In genomic region chrX:73785666-73786065, GRCm38 (mm10) we compare ENCODE assay signal across 8 mouse cellular contexts. TPM values are rescaled to one million over a fixed set of nuclear protein-coding genes. Genes with fewer than 3 reads are reported as not detected.
DNase-seq lines count a peak whose midpoint lies in the region; ATAC-seq lines count a peak whose summit lies in the region.

No protein-coding gene starts in this region.

- no peaks in the 10 kb centered on the region for H3K27me3 ChIP-seq in heart, embryonic 11.5 days (ENCODE audit: control insufficient read depth, insufficient read depth, low read length)
- H3K27me3 ChIP-seq in embryonic facial prominence, embryonic 12.5 days: 0 out of 2 replicates have a peak, but pooled peaks cover 5% of the 10 kb centered on the region
- H3K27me3 ChIP-seq in intestine, embryonic 15.5 days (replicated peaks): no peaks in the 10 kb centered on the region
- no peaks in the 10 kb centered on the region for H3K27me3 ChIP-seq in midbrain, embryonic 13.5 days

- peak overlapping the region; percentile 65 for H3K4me3 ChIP-seq in heart, embryonic 11.5 days (ENCODE audit: low read depth, low read length)
- peak overlapping the region; percentile 55 for H3K4me3 ChIP-seq in embryonic facial prominence, embryonic 12.5 days
- peak overlapping the region; percentile 58 for H3K4me3 ChIP-seq in intestine, embryonic 15.5 days (replicated peaks)
- H3K4me3 ChIP-seq in midbrain, embryonic 13.5 days (replicated peaks): peak overlapping the region; percentile 58

- ATAC-seq in heart, embryonic 11.5 days (replicated peaks; ENCODE audit: insufficient number of reproducible peaks, low FRiP score, low TSS enrichment): no peak
- no peak for ATAC-seq in embryonic facial prominence, embryonic 12.5 days (ENCODE audit: insufficient number of reproducible peaks, insufficient read depth, low FRiP score, low TSS enrichment)
- no peak for ATAC-seq in intestine, embryonic 15.5 days
- no peak for ATAC-seq in midbrain, embryonic 13.5 days

- H3K9ac ChIP-seq in heart, embryonic 11.5 days (ENCODE audit: low read depth, low read length): peak overlapping the region; percentile 74
- H3K9ac ChIP-seq in embryonic facial prominence, embryonic 12.5 days: 0 out of 2 replicates have a peak overlapping the region, but pooled peaks have one; percentile 68
- peak overlapping the region; percentile 53 for H3K9ac ChIP-seq in intestine, embryonic 15.5 days
- H3K9ac ChIP-seq in midbrain, embryonic 13.5 days (replicated peaks): peak overlapping the region; percentile 69

- H3K4me2 ChIP-seq in heart, embryonic 11.5 days: peak overlapping the region; percentile 68
- H3K4me2 ChIP-seq in embryonic facial prominence, embryonic 12.5 days (replicated peaks): peak overlapping the region; percentile 49
- peak overlapping the region; percentile 56 for H3K4me2 ChIP-seq in intestine, embryonic 15.5 days (replicated peaks)
- H3K4me2 ChIP-seq in midbrain, embryonic 13.5 days (replicated peaks): peak overlapping the region; percentile 62

- no peak for DNase-seq in heart, adult 8-10 months (ENCODE audit: low spot score)
- no peak for DNase-seq in thymus, postnatal 14 days
- DNase-seq in right cerebral cortex, postnatal 14 days: no peak
- DNase-seq in layer of hippocampus, postnatal 14 days (ENCODE audit: low spot score in 2 of 2): no peak

- no peaks in the 10 kb centered on the region for H3K9me3 ChIP-seq in heart, embryonic 11.5 days (replicated peaks; ENCODE audit: control insufficient read depth, low read length)
- H3K9me3 ChIP-seq in embryonic facial prominence, embryonic 12.5 days: no peaks in the 10 kb centered on the region
- no peaks in the 10 kb centered on the region for H3K9me3 ChIP-seq in intestine, embryonic 15.5 days
- H3K9me3 ChIP-seq in midbrain, embryonic 13.5 days: no peaks in the 10 kb centered on the region

- peaks cover 6% of the 10 kb centered on the region for H3K36me3 ChIP-seq in heart, embryonic 11.5 days (ENCODE audit: control insufficient read depth, insufficient read depth, low read length)
- peaks cover 5% of the 10 kb centered on the region; the same call in 1 of the 2 replicates for H3K36me3 ChIP-seq in embryonic facial prominence, embryonic 12.5 days
- no peaks in the 10 kb centered on the region; the same call in 1 of the 2 replicates for H3K36me3 ChIP-seq in intestine, embryonic 15.5 days
- H3K36me3 ChIP-seq in midbrain, embryonic 13.5 days: peaks cover 19% of the 10 kb centered on the region

- H3K4me1 ChIP-seq in heart, embryonic 11.5 days (ENCODE audit: control insufficient read depth, insufficient read depth, low read length): 0 out of 2 replicates have a peak, but pooled peaks cover 2% of the 10 kb centered on the region
- H3K4me1 ChIP-seq in embryonic facial prominence, embryonic 12.5 days: no peaks in the 10 kb centered on the region
- H3K4me1 ChIP-seq in intestine, embryonic 15.5 days (replicated peaks): no peaks in the 10 kb centered on the region
- peaks cover 29% of the 10 kb centered on the region for H3K4me1 ChIP-seq in midbrain, embryonic 13.5 days (replicated peaks)

- peak overlapping the region; percentile 91 for H3K27ac ChIP-seq in heart, embryonic 11.5 days (ENCODE audit: low read depth, low read length)
- H3K27ac ChIP-seq in embryonic facial prominence, embryonic 12.5 days: peak overlapping the region; percentile 89; the same call in 1 of the 2 replicates
- peak overlapping the region; percentile 93; the same call in 1 of the 2 replicates for H3K27ac ChIP-seq in intestine, embryonic 15.5 days
- peak overlapping the region; percentile 85; the same call in 1 of the 2 replicates for H3K27ac ChIP-seq in midbrain, embryonic 13.5 days

RNA-seq across cellular contexts. Expression of gene Idh3g, which starts 1.0 kb away (rescaled TPM):
- polyA plus RNA-seq in heart, embryonic 11.5 days (2014; fragmentation: Nextera tagmentation; extraction: Ambion mirVana): 285 and 302 TPM in 2 replicates
- 100 to 1,000 TPM; 702 to 775 (median 723) TPM for total RNA-seq in heart, adult 8-10 months (2022)
- 161 and 172 TPM in 2 replicates for polyA plus RNA-seq in embryonic facial prominence, embryonic 12.5 days (2016; fragmentation: Nextera tagmentation; extraction: Ambion mirVana)
- 217 and 251 TPM in 2 replicates for polyA plus RNA-seq in intestine, embryonic 15.5 days (2015; fragmentation: Nextera tagmentation; extraction: Ambion mirVana)
- 225 and 228 TPM in 2 replicates for polyA plus RNA-seq in midbrain, embryonic 13.5 days (2015; fragmentation: Nextera tagmentation; extraction: Ambion mirVana)
- total RNA-seq in layer of hippocampus, postnatal 14 days (2021): 100 to 1,000 TPM; 166 TPM

RNA-seq across cellular contexts. Expression of gene Ssr4, which starts 1.2 kb away (rescaled TPM):
- 159 and 162 TPM in 2 replicates for polyA plus RNA-seq in heart, embryonic 11.5 days (2014; fragmentation: Nextera tagmentation; extraction: Ambion mirVana)
- 10 to 100 TPM; 75.9 to 94.2 (median 84.8) TPM for total RNA-seq in heart, adult 8-10 months (2022)
- 140 and 143 TPM in 2 replicates for polyA plus RNA-seq in embryonic facial prominence, embryonic 12.5 days (2016; fragmentation: Nextera tagmentation; extraction: Ambion mirVana)
- 240 and 287 TPM in 2 replicates for polyA plus RNA-seq in intestine, embryonic 15.5 days (2015; fragmentation: Nextera tagmentation; extraction: Ambion mirVana)
- polyA plus RNA-seq in midbrain, embryonic 13.5 days (2015; fragmentation: Nextera tagmentation; extraction: Ambion mirVana): 133 and 139 TPM in 2 replicates
- total RNA-seq in layer of hippocampus, postnatal 14 days (2021): 100 to 1,000 TPM; 100 to 103 TPM

RNA-seq across cellular contexts. Expression of gene Srpk3, which starts 11.5 kb away (rescaled TPM):
- 52.6 and 57.9 TPM in 2 replicates for polyA plus RNA-seq in heart, embryonic 11.5 days (2014; fragmentation: Nextera tagmentation; extraction: Ambion mirVana)
- 10 to 100 TPM; 23.9 to 31.6 (median 30.8) TPM for total RNA-seq in heart, adult 8-10 months (2022)
- 5.6 and 9.6 TPM in 2 replicates for polyA plus RNA-seq in embryonic facial prominence, embryonic 12.5 days (2016; fragmentation: Nextera tagmentation; extraction: Ambion mirVana)
- polyA plus RNA-seq in intestine, embryonic 15.5 days (2015; fragmentation: Nextera tagmentation; extraction: Ambion mirVana): 1.3 and 2.0 TPM in 2 replicates
- polyA plus RNA-seq in midbrain, embryonic 13.5 days (2015; fragmentation: Nextera tagmentation; extraction: Ambion mirVana): 1.3 and 1.4 TPM in 2 replicates
- total RNA-seq in layer of hippocampus, postnatal 14 days (2021): 1 to 10 TPM; 7.0 to 7.8 TPM

RNA-seq across cellular contexts. Expression of gene Plxnb3, which starts 28.8 kb away (rescaled TPM):
- polyA plus RNA-seq in heart, embryonic 11.5 days (2014; fragmentation: Nextera tagmentation; extraction: Ambion mirVana): 0.16 and 0.27 TPM in 2 replicates
- 1 to 10 TPM; 1.6 to 1.9 (median 1.7) TPM for total RNA-seq in heart, adult 8-10 months (2022)
- polyA plus RNA-seq in embryonic facial prominence, embryonic 12.5 days (2016; fragmentation: Nextera tagmentation; extraction: Ambion mirVana): 0.24 and 0.29 TPM in 2 replicates
- 0.38 TPM in 2 replicates for polyA plus RNA-seq in intestine, embryonic 15.5 days (2015; fragmentation: Nextera tagmentation; extraction: Ambion mirVana)
- polyA plus RNA-seq in midbrain, embryonic 13.5 days (2015; fragmentation: Nextera tagmentation; extraction: Ambion mirVana): 0.07 and 0.08 TPM in 2 replicates
- 10 to 100 TPM; 21.9 to 23.5 TPM for total RNA-seq in layer of hippocampus, postnatal 14 days (2021)

RNA-seq across cellular contexts. Expression of gene Pdzd4, which starts 39.1 kb away (rescaled TPM):
- polyA plus RNA-seq in heart, embryonic 11.5 days (2014; fragmentation: Nextera tagmentation; extraction: Ambion mirVana): 0.33 and 0.46 TPM in 2 replicates
- 1 to 10 TPM; 1.2 to 1.7 (median 1.6) TPM for total RNA-seq in heart, adult 8-10 months (2022)
- polyA plus RNA-seq in embryonic facial prominence, embryonic 12.5 days (2016; fragmentation: Nextera tagmentation; extraction: Ambion mirVana): 1.7 and 2.1 TPM in 2 replicates
- 0.57 and 0.72 TPM in 2 replicates for polyA plus RNA-seq in intestine, embryonic 15.5 days (2015; fragmentation: Nextera tagmentation; extraction: Ambion mirVana)
- polyA plus RNA-seq in midbrain, embryonic 13.5 days (2015; fragmentation: Nextera tagmentation; extraction: Ambion mirVana): 4.3 and 4.7 TPM in 2 replicates
- 100 to 1,000 TPM in 1 of 2 experiments, 10 to 100 TPM in 1; 94.8 to 104 TPM for total RNA-seq in layer of hippocampus, postnatal 14 days (2021)
